Mouse (Mus musculus) thymus, adult 2 months (tissue): ENCODE results near the gene Srsf10. TPM values are rescaled to one million over a fixed set of nuclear protein-coding genes. Genes with fewer than 3 reads are reported as not detected.
A peak's percentile ranks its signal among the peaks of the same experiment; 100 is the strongest.

Experiments used
- DNase-seq: peaks from one replicate; pipeline ENCODE4 v3.0.0; 2021
- H3K27ac ChIP-seq: fragments of 200-500 bp; 2 replicates; pipeline ENCODE4 v1.5.1; 2012; ENCODE audit warnings: low read length, control low read depth; ENCODE audit not compliant: control insufficient read depth, insufficient read depth
- H3K27me3 ChIP-seq: fragments of 200-500 bp; 2 replicates; pipeline ENCODE4 v1.6.1; 2012; ENCODE audit warnings: mild to moderate bottlenecking, low read length, moderate library complexity, mixed read lengths; ENCODE audit not compliant: control insufficient read depth, insufficient read depth
- H3K36me3 ChIP-seq: fragments of 200-500 bp; 2 replicates; pipeline ENCODE4 v1.6.1; 2012; ENCODE audit warnings: mild to moderate bottlenecking, low read length, moderate library complexity; ENCODE audit not compliant: control insufficient read depth, insufficient read depth
- H3K4me1 ChIP-seq: fragments of 200-500 bp; replicated peaks from 2 replicates; pipeline ENCODE4 v1.6.1; 2012; ENCODE audit warnings: low read length; ENCODE audit not compliant: control insufficient read depth, insufficient read depth
- H3K4me3 ChIP-seq: fragments of 200-500 bp; 2 replicates; pipeline ENCODE4 v1.5.1; 2012; ENCODE audit warnings: mild to moderate bottlenecking, low read length, control low read depth, moderate library complexity; ENCODE audit not compliant: control insufficient read depth, insufficient read depth
- CTCF ChIP-seq: fragments of 200-500 bp; IDR thresholded peaks from 2 replicates; pipeline ENCODE4 v1.5.1; 2012; ENCODE audit warnings: mild to moderate bottlenecking, control low read depth, low read length, moderate library complexity, borderline replicate concordance; ENCODE audit not compliant: control insufficient read depth, poor library complexity, insufficient read depth; ENCODE audit errors: extremely low read depth
- POLR2A ChIP-seq: fragments of 200-500 bp; IDR thresholded peaks from 2 replicates; pipeline ENCODE4 v1.6.1; 2012; ENCODE audit warnings: mild to moderate bottlenecking, low read length, control low read depth, moderate library complexity; ENCODE audit not compliant: control insufficient read depth, poor library complexity, insufficient read depth; ENCODE audit errors: extremely low read depth
- WGBS: fragments of 180-500 bp; shearing (Covaris S2); methylation state at CpG from one replicate; pipeline ENCODE4 v1.1.7; 2018; 5-methylcytosine and 5-hydroxymethylcytosine counted together
- polyA plus RNA-seq: library from polyadenylated mRNA; depleted of rRNA; stranded (reverse); fragments of >200 nt; gene quantifications from 2 replicates; pipeline ENCODE4 v1.2.3, GENCODE M21; 2012; rRNA removed

The Srsf10 gene
- 194 and 220 TPM in 2 replicates for polyA plus RNA-seq

DNA sequence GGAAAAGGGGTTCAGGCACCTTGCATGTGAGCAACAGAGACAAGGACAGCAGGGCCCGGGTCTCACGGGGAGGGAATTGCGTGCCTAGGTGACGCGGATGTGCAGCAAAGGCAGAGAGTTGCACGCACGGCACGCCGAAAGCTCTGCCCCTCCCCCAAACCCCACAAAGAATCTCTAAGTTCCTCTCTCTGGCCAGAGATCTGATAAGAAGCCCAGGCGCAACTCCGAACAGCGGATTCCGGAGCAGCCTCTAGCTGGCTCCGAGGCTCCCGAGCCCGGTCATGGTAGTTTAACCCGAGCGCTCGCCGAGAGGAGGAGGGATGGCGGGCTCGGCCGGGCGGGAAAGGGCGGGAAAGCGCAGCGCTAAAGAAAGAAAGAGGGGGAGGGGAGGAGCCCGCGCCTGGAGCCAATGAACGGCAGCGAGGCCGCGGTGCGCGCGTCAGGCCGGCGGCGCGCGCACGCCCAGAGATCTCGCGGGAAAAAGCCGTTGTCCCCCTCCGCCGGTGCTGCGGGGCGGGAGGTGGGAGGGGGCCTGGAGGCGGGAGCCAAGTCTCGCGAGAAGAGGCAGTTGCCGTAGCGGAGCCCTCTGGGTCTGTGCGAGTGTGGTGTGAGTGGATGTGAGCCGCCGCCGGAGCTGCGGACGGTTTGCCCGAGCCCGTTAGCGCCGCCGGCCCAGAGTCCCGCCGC lies at the start of gene Srsf10:
Srsf10 (plus strand) TSS at position 212 of the 687 bp plus-strand sequence.
- peak; percentile 93 for TF ChIP-seq POLR2A
- peak; percentile 10; the same call in 1 of the 2 replicates for TF ChIP-seq CTCF
- H3K4me1 ChIP-seq = peaks cover 14% of the 10 kb centered on the region
- peak within 1 kb of the TSS; percentile 76 for H3K4me3 ChIP-seq
- peak; percentile 95 for DNase-seq
- under 1% methylated on average over 67 of the region's 67 CpGs for WGBS
- peak within 1 kb of the TSS; percentile 80 for H3K27ac ChIP-seq
- H3K36me3 ChIP-seq = peaks cover 3% of the 10 kb centered on the region; the same call in 1 of the 2 replicates
- no peaks in the 10 kb centered on the region for H3K27me3 ChIP-seq

DNA sequence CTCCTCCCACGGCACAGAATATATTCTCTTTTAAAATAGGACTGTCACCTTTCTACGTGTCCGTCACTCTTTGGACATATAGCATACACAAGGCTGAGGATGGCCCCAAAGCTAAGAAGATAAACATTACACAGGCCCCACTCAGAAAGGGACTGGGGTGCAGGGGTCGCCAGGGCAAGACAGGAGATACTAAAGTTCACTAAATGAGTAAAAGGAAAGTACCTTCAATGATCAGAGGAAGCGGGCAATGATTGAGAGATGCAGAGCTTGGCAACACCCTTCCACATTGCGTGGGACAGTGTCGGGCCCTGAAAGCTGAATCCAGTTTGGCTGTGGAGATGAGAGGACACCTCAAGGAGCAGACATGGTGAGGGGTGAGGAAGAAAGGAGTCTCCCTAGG lies 40.7 kb upstream of the Srsf10 start:
- Histone ChIP-seq H3K27me3 (no peaks in the 10 kb centered on the region), H3K4me1 (no peaks in the 10 kb centered on the region), H3K27ac (no peak overlapping the region), H3K4me3 (no peak overlapping the region), H3K36me3 (no peaks in the 10 kb centered on the region)
- no peak for DNase-seq
- no peak for TF ChIP-seq CTCF
- no peak for TF ChIP-seq POLR2A
- 85% methylated on average over 7 of the region's 7 CpGs for WGBS

- H3K27me3 ChIP-seq = no peaks in the 10 kb centered on the region
- TF ChIP-seq CTCF (no peak), POLR2A (no peak)
- no peak overlapping the region for H3K27ac ChIP-seq
- 34% methylated on average over 12 of the region's 12 CpGs for WGBS
- no peaks in the 10 kb centered on the region for H3K4me1 ChIP-seq
- H3K4me3 ChIP-seq = no peak overlapping the region
- peak; percentile 33 for DNase-seq
- no peaks in the 10 kb centered on the region for H3K36me3 ChIP-seq
These were observed 38.5 kb upstream of the Srsf10 start for GRCm38 (mm10) chr4:135816905-135817622.

DNA sequence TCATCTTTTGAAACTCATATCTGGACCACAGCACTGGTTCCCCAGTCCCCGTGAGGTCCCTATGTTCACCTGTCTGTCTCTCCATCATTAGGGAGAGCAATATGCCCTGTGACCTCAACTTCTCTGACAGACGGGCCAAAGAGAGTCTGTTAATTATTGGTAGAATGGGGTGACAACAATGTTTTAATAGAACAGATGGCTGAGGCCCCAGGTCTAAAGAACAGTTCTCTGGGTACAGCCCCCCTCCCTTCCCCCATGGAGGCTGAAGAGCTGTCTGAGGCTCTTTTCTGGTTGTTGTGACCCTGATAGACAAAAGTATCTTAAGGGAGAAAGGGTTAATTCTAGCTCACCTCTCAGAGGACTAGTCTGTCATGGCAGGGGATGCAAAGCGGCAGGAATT lies 37.2 kb upstream of the Srsf10 start:
- DNase-seq = no peak
- H3K27me3 ChIP-seq = no peaks in the 10 kb centered on the region
- 96% methylated on average over 3 of the region's 3 CpGs for WGBS
- H3K27ac ChIP-seq = no peak overlapping the region
- TF ChIP-seq CTCF (no peak), POLR2A (no peak)
- H3K36me3 ChIP-seq = no peaks in the 10 kb centered on the region
- no peaks in the 10 kb centered on the region for H3K4me1 ChIP-seq
- H3K4me3 ChIP-seq = no peak overlapping the region

GRCm38 (mm10) chr4:135819826-135820526 lies 35.6 kb upstream of the Srsf10 start:
- Histone ChIP-seq H3K4me1 (no peaks in the 10 kb centered on the region), H3K27ac (no peak overlapping the region), H3K36me3 (no peaks in the 10 kb centered on the region), H3K27me3 (no peaks in the 10 kb centered on the region), H3K4me3 (no peak overlapping the region)
- DNase-seq = no peak
- TF ChIP-seq CTCF (no peak), POLR2A (no peak)
- WGBS = 44% methylated on average over 17 of the region's 17 CpGs

GRCm38 (mm10) chr4:135821772-135822171 lies 33.8 kb upstream of the Srsf10 start:
- 93% methylated on average over 4 of the region's 4 CpGs for WGBS
- Histone ChIP-seq H3K36me3 (no peaks in the 10 kb centered on the region), H3K4me1 (no peaks in the 10 kb centered on the region), H3K27ac (no peak overlapping the region), H3K27me3 (no peaks in the 10 kb centered on the region), H3K4me3 (no peak overlapping the region)
- TF ChIP-seq CTCF (no peak), POLR2A (no peak)
- no peak for DNase-seq
